Mouse (Mus musculus) kidney, adult 9 months (tissue): ENCODE data around the gene Git2.

ENCODE experiments used
- DNase-seq: peaks from one replicate; pipeline ENCODE4 v3.0.0; 2022

Gene Git2

DNA sequence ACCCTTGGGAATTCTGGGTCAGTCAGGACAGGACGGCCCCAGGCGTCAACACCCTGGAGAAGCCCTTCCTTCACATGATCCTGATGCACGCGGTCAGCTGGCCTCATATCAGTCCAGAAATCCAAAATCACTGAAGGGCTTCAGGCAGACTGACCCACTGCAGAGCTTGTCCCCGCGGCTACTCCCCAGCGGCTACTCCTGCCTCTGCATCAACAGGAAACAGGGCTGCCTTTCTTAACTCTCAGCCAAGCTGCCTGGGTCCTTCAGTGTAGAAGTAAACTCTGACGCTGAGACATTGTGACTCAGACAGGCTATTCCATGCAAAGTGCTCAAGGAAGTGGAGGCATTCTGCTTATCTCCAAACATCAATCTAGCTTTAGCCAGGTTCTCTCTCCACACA lies 13.3 kb downstream of the Git2 start:
- no peak for DNase-seq

DNA sequence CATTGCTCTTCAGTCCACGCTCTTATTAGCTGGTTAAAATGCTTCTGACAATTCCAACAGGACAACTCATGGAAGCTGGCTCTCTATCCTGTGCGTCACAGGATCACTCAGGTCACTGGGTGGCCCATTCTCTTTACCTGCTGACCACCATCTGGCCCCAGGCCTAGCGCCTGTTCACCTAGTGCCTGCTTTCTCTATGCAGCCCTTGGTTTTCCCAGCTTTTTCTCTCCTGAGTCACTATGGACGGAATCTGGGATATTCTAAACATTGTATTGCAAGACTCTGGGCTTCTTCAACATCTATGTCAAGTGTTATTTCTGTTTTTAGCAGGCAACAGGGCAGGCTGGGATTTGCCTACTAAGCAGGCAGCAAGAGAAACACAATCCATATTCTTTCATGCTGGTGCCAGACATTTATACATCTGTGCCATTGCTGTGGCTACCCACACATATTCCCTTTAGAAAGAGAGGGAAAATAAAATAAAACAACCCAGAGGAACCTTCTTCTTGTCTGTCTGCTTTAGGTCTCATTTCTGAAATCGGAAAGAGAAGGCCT lies 15.7 kb downstream of the Git2 start:
- DNase-seq = no peak

DNA sequence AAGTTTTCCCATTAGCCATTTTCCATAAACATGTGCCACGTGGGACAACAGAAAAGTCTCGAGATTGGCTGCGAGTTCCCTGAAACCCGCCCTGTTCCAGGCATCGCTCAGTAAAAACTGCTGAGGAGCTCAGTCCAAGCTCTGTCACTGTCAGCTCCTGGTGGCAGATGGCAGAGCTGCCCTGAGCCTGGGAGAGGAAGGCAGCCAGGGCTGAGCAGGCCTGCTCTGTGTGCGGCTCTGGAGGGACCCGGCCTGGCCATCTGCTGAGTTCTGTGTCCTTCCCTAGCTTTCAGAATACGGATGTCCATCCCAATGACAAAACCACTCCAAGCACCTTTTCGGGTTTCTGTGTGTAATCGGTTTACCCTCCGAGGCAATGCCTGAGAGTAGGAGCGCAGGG lies 21.9 kb downstream of the Git2 start:
- no peak for DNase-seq

DNA sequence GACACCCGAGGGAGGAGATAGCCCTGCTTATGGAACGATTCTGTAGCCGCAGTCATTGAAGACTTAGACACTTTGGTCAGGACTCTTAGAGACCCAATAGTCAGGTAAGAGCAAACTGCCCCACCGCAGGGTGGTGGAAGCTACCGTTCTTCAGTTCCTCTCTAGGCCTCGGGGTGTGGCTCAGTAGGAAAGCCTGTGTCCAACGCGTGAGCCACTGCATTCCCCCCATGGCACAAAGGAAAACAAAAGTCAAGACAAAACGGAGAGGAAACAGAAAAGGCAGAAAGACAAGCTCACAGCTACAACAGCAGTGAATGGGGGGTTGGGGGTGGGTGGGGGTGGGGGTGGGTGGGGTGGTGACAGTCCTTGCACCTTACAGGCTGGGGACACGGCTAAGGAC lies 22.9 kb downstream of the Git2 start:
- DNase-seq = no peak

DNA sequence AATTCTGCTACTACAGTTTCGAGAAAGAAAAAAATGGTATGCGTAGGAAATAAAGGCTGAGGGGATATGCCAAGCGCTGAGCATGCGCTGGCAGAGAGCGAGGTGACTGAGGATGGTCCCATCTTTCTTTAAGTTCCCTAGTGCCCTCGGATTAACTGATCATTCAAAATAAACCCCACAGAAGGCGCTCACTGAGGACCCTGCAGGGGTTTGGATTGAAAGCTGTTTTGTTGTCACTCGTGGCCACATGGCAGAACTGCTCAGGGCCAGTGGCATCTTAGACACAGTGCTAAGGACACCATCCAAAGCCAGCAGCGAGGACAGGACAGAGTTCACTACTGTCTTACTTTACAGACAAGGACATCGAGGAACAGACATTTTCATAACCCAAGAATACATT lies 25.0 kb downstream of the Git2 start:
- DNase-seq = no peak

DNA sequence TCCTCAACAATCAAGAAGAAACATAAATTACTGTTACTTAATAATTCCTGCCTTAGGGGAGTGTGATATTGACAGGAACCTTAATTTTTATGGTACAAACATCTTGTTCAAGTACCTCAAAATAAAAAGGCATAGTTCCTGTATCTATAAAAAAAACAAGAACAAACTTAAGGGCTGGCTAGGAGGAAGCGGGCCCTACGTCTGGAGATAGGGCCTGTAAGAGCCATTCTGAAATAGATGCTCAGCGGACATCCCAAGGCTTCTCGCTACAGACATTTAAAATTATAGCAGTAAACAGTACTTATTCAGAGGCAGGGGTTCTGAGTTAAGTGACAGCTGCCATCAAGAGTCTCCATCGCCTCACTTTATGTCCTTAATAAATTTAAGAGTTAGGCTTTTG lies 27.8 kb downstream of the Git2 start:
- DNase-seq = no peak

DNA sequence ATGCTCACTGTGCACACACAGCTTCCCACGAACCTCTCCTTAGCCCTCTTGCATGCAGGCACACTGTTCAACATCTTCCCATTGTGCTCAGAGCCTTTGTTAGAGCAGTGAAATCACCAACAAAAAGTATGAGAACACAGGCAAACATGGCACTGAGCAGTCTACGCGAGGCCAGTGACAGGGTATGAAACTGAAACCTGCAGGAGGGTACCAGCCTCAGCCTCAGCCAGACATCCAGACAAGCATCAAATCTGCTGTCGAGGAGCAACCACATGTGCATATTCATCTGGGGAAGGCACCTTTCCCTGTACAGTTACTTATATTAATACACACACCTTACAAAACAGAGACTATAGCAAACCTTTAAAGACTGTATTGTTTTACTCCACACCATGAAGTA lies 28.4 kb downstream of the Git2 start:
- DNase-seq = no peak

DNA sequence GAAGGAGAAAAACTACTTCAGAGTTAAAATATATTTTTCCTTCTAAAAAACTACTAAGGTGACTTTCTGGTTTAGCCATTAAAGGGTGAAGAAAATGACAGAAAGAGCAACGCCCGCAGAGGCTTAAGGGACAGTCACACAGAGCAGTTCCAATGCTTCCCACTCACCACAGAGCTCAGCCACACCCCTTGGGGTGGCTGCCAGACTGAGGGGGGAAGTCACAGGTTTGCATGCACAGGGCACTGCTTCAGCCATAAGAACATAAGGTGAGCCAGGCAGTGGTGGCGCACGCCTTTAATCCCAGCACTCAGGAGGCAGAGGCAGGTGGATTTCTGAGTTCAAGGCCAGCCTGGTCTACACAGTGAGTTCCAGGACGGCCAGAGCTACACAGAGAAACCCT lies 29.7 kb downstream of the Git2 start:
- DNase-seq = no peak

DNA sequence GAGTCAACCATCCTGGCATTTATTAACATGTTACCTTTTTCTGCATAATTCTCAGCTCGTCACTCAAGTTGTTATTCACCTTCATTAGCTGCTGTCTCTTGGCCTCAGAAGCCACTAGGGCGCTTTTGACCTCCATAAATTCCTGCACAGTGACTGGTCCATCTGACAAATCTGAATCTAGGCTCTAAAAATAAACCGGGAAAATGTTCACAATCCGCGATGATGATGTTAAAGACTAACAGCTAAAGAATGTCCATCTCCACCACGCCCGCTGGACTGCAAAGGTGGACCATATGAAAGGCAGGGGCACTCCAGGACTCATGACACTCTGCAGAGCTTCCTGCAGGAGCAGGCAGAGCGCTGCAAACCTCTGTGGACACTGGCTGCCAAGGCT lies 31.6 kb downstream of the Git2 start:
- DNase-seq = no peak

DNA sequence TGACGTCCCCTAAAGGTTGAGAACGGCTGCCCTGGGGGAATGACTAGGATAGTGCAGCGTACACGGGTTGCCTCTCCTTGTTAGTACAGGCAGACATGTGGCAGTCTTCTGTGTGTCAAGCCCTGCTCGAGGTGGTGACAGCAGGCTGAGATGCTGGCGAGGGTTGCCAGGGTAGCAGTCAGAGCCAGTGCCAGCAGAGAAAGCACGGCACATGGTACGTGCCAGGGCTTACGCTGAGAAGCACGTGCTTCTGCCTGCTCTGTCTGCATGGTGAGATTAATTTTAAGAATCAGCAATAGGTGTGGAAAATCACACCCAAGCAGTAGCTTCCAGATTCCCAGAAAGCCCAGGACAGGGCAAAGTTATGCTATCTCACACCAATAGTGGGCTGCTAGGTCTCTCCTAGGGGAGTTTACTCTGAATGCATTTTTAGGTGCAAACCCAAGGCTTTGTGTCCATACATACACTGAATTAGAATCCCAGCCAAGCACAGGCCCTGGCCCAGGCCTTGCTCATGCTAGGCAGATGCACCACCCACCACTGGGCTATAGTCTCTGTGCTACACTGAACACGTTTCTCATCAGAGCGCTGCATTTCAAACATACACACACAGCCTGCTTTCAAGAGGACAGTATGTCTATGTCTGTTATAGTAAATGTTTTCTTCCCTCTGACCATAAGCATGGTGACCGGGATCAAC lies 32.2 kb downstream of the Git2 start:
- no peak for DNase-seq

DNA sequence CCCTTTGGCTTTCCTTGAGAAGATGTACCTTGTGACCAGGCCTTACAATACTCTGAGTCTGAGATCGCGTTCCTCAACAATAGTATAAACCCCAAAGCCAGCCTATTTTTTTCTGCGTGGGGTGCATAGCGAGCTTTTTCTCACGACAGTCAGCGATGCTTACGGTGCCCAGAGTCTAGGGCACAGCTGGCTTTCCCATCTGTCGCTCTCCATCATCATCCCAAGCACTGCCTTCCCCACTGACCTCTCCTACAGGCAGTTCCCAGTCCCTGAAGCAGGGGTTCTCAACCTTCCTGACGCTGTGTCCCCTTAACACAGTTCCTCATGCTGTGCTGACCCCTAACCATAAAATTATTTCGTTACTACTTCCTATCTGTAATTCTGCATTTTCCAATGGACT lies 32.7 kb downstream of the Git2 start:
- DNase-seq = no peak

DNA sequence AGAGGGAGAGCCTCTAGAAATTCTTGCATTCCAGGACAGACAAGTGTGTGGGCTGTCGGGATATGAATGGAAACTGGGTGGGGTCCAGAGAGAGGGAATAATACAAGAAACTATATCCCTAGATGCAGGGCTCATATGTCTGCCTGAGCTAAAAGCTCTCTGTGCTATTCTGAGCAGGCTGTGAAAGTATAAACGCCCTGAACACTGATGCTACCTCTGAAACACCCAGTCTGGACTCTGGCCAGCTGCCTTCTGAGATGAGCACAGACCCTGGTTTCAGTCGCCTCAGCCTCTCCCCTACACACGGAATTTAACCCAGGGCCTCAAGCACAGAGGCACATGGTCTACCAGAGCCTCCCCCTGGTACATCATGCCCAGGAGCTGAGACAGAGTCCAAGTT lies 34.7 kb downstream of the Git2 start:
- no peak for DNase-seq

DNA sequence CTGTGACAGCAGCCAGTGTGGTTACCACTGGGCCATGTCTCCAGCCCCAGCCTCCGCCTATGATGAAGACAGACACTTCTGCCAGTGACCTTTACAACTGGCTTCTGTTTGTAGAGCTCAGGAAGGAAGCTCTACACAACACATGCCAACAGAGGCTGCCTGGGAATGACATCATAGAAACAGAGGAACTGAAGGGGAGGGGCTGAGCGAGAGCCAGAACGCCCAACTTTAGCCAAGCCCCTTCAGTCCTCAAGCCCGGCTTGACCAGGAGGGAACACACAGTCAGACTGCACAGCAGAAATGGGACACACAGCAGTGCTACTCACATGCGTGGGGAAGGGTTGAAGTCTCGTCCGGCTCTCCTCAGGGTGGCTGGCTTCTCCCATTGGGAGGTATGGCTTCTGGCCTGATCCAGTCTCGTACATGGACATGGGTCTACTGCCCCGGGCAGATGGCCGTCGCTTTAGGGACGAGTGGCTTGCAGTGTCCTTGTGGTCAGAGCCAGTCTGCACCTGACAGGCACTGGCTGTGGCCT lies 36.5 kb downstream of the Git2 start:
- peak; percentile 70 for DNase-seq

DNA sequence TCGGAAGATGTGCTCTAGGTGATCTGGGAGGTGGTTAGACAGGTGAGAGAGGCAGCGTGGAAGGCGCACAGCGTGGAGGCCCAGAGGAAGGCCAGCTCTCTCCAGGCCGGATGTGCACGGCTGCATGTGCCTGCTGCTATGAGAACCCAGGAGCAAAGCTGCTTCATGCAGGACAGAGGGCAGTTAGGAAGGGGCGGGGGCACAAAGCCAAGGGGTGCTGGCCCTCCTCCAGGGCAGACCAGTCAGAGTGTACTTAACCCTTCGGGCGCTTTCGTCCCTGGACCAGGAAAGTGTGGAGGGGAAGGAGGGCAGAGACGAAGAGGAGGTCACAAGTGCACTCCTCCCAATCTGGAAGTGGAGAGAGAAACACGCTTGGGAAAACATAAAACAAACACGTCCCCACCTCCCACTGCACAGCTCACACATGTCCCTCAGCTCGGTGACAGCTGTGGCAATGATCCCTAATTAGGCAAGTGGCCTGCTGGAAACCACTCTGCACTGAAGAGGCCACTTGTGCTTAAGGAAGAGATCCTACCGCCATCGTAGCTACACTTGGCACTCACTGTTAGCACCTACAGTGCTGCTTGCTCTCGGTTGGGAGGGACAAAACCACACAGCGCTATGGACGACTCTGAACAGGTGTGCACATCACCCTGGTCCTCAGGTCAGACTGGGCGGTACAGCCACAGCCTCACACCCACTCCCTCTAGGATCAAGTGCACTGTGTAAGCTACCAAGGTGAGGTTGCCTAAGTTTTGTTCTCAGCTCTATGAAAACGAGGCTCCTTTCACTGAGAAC lies 38.0 kb downstream of the Git2 start:
- DNase-seq = no peak

DNA sequence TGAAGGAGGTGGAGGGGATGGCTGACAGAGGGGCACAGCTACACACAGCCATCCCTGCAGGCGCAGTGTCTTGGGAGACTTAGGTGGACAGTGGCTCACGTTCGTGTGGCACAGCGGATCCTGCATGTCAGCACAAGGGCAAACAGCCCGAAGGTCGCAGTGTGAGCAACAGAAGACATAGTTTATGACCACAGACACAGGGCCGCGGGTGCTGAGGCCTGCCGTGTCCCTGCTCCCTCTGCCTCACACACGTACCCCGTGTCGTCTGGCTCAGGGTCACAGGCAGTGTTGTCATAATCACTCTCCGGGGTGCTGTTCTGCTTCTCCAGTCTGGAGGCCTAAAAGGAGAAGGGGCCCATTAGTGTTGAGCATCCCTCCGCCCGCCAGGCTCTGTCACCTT lies 41.7 kb downstream of the Git2 start:
- DNase-seq = no peak

DNA sequence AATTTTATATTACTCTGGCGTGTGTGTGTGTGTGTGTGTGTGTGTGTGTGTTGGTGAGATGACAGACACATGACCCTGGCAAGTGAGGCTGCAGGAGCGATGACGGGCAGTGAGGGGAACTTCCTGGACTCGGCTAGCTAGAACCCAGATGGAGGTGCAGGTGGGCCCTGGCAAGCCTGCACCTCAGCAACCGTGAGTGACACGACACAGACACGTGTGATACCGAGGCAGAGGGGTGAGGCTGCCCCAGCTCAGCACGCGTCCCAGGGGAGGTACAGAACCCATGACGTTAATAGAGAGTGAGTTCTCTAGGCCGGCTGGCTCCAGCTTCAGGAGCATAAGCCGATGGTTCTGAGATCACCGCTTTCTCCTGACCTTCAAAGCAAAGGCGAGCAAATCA lies 43.3 kb downstream of the Git2 start:
- no peak for DNase-seq

DNA sequence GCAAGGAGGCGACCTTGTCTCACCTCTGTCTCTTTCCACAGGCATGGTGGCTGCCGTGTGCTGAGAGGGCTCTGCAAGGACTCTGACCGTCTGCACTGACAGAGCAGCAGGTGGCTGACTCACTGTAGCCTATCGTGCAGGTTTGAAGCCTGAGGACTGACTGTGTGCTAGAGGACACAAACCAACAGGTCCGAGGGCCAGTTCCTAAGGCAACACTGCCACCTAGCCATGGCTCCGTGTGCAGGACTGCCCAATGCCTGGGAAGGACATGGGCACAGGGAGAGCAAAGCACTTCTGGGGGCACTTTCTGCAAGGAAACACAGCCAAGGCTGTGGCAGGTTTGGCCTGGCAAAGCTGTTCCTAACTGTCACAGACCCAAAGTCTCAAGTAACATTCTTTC lies 43.8 kb downstream of the Git2 start:
- DNase-seq = no peak

DNA sequence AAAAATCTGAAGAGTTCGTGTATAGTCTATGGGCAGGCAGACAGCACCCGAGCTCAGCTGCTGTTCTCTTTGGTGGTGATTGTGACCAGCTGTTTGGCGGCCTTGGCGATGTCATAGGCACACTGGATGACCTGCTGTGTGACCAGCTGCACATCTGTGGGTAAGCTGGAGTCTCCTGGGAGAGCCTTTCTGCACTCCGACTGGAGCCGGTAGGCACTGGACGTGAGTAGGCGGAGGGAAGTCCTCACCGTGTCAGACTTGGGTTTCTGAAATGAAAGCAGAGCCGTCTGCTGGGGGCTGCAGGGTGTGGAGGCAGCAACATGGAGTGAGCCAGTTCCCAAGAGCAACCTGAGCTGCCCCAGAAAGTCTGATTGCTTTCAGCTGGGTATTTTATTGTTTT lies 45.2 kb downstream of the Git2 start:
- no peak for DNase-seq

DNA sequence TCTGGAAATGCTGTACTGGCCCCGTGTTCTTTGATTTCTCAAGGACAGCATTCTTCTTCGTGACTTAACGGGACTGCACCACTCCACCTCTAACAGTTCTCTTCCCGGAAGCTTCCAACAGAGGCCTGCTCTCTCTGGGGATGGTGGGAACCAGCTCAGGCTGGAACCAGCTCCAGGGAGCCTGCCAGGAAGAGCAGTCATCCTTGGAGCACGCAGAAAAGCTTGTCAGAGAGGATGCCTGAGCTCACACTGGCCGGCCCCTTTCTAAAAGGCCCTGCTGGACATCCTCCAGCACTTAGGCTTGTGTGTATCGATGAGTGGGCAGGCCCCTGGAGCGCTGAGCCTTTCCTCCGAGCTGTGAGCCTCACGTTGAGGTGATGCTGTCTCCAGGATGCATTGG lies 47.2 kb downstream of the Git2 start:
- DNase-seq = no peak

DNA sequence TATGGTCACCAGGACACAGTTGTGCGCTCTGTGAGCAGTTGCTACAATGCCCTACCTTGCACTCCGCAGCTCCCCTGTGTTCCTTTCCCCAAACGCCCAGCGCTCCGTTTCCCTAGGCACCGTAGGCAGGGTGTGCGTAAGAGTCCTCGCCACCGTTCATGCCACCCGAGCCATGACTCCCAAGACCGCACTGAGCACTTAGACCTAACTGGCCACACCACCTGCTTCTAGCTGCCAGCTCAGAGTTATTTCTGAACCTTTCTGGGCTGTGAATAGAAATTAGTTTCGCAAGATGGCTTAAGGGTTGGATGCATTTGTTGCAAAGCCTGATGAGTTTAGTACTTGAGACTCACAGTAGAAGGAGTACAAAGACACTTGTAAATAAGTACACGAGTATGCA lies 52.5 kb downstream of the Git2 start:
- no peak for DNase-seq

DNA sequence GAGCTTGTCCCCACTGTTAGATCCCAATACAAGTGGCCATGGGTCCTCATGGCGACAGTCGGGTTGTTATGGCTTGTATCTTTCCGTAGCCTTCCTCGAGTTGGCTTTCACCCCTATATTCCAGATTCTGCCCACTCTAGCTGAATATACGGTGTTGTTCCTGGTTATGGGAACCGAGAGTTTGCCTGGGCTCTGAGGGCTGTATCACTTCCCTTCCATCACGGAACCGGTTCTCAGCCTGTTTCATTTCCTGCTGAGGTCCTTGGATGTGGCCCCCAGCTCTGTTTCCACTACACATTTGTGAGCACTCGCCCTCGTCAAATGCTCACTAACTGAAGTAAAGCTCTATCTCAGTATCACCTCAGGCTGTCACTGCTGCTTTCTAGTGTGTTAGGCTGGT lies 53.3 kb downstream of the Git2 start:
- no peak for DNase-seq

DNA sequence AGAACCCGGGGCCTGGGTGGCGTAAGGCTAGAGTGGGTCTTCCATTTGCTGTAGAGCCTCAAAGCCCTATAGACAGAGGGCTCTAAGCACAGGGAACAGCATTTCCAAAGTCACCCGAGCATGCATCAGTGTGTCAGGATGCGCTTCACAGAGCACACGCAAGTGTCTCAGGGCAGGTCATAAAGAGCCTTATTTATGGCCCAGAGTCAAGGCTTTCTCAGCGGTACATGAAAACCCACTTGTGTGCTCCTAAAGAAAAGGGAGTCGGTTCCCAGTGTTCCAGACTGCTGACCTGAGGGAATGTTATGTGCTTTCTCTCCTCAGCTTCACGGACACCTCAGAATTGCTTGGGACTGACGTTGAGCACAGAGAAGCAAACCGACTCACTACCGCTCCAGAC lies 54.5 kb downstream of the Git2 start:
- no peak for DNase-seq

DNA sequence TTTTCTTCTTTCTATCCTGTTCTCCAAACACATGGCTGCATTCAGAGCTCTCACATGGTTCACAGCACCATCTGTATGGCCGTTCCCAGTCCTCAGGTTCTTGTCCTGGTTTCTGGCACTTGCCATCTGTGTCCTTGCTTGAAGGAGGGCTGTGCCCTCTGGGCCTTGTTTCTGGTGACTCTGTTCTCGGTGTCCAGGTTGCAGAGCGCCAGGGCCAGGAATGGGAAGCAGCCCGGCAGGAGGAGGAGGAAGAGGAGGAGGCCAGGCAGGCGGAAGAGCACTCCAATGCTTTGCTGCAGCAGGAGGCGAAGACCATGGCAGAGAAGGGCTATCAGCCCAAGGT lies 55.4 kb downstream of the Git2 start:
- no peak for DNase-seq
